30 mouse cellular contexts compared by ENCODE assay signal in genomic region chr11:54429224-54429623, GRCm38 (mm10). TPM values are rescaled to one million over a fixed set of nuclear protein-coding genes. Genes with fewer than 3 reads are reported as not detected.
"Had no signal": no experiment of that assay in that cellular context is flagged by ENCODE, and none has a peak within 500 bp of the region (broad histone marks: within the 10 kb centered on the region; RNA-seq: fewer than 3 reads in every experiment).

No protein-coding gene starts in this region.

- H3K4me2 ChIP-seq: heart, embryonic 12.5 days; hindbrain, embryonic 12.5 days; hindbrain, embryonic 14.5 days; intestine, embryonic 15.5 days; limb, embryonic 15.5 days; liver, embryonic 12.5 days had no signal

- H3K4me3 ChIP-seq: heart, embryonic 10.5 days; heart, embryonic 12.5 days; hindbrain, embryonic 10.5 days; hindbrain, embryonic 12.5 days; intestine, embryonic 15.5 days; layer of hippocampus, adult 2 months; left cerebral cortex, adult 2 months; limb, embryonic 15.5 days; liver, embryonic 12.5 days had no signal

- H3K4me1 ChIP-seq: hindbrain, embryonic 10.5 days; hindbrain, embryonic 12.5 days; intestine, embryonic 15.5 days had no signal

- ATAC-seq: forebrain, postnatal 0 days; hindbrain, embryonic 16.5 days; inflammation-experienced regulatory T-cells, adult 6 months; intestine, embryonic 15.5 days; intestine, postnatal 0 days; liver, embryonic 12.5 days had no signal

- H3K9ac ChIP-seq: forebrain, postnatal 0 days; heart, embryonic 12.5 days; hindbrain, embryonic 12.5 days; hindbrain, embryonic 14.5 days; intestine, embryonic 15.5 days; limb, embryonic 15.5 days; liver, embryonic 12.5 days had no signal

- DNase-seq: forebrain, postnatal 0 days; gastrocnemius, postnatal 14 days; gastrocnemius, postnatal 36 days; heart, adult 18-20 months; heart, postnatal 10 days; heart, postnatal 4 days; kidney, adult 18-20 months; kidney, adult 8-10 months; kidney, postnatal 10 days; kidney, postnatal 25 days; kidney, postnatal 4 days had no signal

- H3K9me3 ChIP-seq: heart, embryonic 10.5 days; heart, embryonic 12.5 days; hindbrain, embryonic 10.5 days; hindbrain, embryonic 12.5 days; intestine, embryonic 15.5 days; limb, embryonic 15.5 days; liver, embryonic 12.5 days had no signal

- H3K27me3 ChIP-seq: heart, embryonic 12.5 days; hindbrain, embryonic 12.5 days; intestine, embryonic 15.5 days; limb, embryonic 15.5 days; liver, embryonic 12.5 days had no signal

- H3K36me3 ChIP-seq: heart, embryonic 10.5 days; heart, embryonic 12.5 days; hindbrain, embryonic 10.5 days; hindbrain, embryonic 12.5 days; intestine, embryonic 15.5 days; limb, embryonic 15.5 days; liver, embryonic 12.5 days had no signal

- H3K27ac ChIP-seq: heart, embryonic 10.5 days; hindbrain, embryonic 10.5 days; hindbrain, embryonic 12.5 days; hindbrain, embryonic 14.5 days; intestine, embryonic 15.5 days; layer of hippocampus, adult 2 months; left cerebral cortex, adult 2 months; limb, embryonic 15.5 days; liver, embryonic 12.5 days had no signal

RNA-seq across cellular contexts. Expression of gene Meikin, which starts 58.8 kb away (rescaled TPM):
- polyA plus RNA-seq: forebrain, postnatal 0 days; gonadal fat pad, adult 2 months; heart, embryonic 10.5 days; heart, embryonic 12.5 days; heart, embryonic 14.5 days; heart, embryonic 16.5 days; hindbrain, embryonic 10.5 days; hindbrain, embryonic 12.5 days; hindbrain, embryonic 14.5 days; hindbrain, embryonic 16.5 days; inflammation-experienced regulatory T-cells, adult 6 months; intestine, embryonic 15.5 days; intestine, postnatal 0 days; kidney, embryonic 14.5 days; kidney, embryonic 16.5 days; limb, embryonic 15.5 days; liver, adult 2 months; liver, embryonic 12.5 days had no signal
